Mouse (Mus musculus) cerebellum, adult 2 months (tissue): ENCODE measurements around the gene Gm49721.
"Not testable (repeated sequence)": the region's sequence is repeated elsewhere in the genome, so short reads cannot be mapped to it uniquely, and the experiment has no call there.

Experiments used
- CTCF ChIP-seq: fragments of 200-500 bp; IDR thresholded peaks from 2 replicates; pipeline ENCODE4 v1.5.1; 2011; ENCODE audit warnings: low read depth, mild to moderate bottlenecking, control low read depth, low read length, moderate library complexity, borderline replicate concordance; ENCODE audit not compliant: insufficient read depth
- POLR2A ChIP-seq: fragments of 200-500 bp; IDR thresholded peaks from 2 replicates; pipeline ENCODE4 v1.6.1; 2011; ENCODE audit warnings: low read length, control low read depth, borderline replicate concordance; ENCODE audit not compliant: insufficient read depth

- not testable (repeated sequence) for TF ChIP-seq POLR2A, CTCF
These were observed 5.8 kb upstream of the Gm49721 start for GRCm38 (mm10) chr17:6972836-6973396.
